Mouse (Mus musculus): ENCODE measurements at regions not wholly inside any gene's neighbourhood (a gene's known extent, or its start where the extent isn't known, plus 50 kb on each side); places are given as distances from the start of the nearest gene placed in this dataset.

GRCm38 (mm10) chr11:64180036-64180435 lies 100.8 kb upstream of the Cox10 start:
- no peak for TF ChIP-seq CTCF (IDR thresholded peaks at IDR 0.05)
- H3K4me3 ChIP-seq: no peak overlapping the region
- no peak overlapping the region for H3K27ac ChIP-seq
- DNase-seq (ENCODE audit: extremely low spot score in 1 of 2, low spot score in 2 of 2): no peak
- intact Hi-C loops (cut with DNase I): no loop called here

GRCm38 (mm10) chr11:64173421-64174062 lies 94.3 kb upstream of the Cox10 start:
- intact Hi-C loops (cut with DNase I): no loop called here

GRCm38 (mm10) chr11:64172926-64173325 lies 93.7 kb upstream of the Cox10 start:
- intact Hi-C loops (cut with DNase I): no loop called here
- Histone ChIP-seq H3K27ac (no peak overlapping the region), H3K4me3 (no peak overlapping the region)
- no peak for TF ChIP-seq CTCF (IDR thresholded peaks at IDR 0.05)
- no peak for DNase-seq (ENCODE audit: extremely low spot score in 1 of 2, low spot score in 2 of 2)

More at GRCm38 (mm10) chr11:64173421-64174062, 94.3 kb upstream of the Cox10 start:
- H3K4me3 ChIP-seq: no peak overlapping the region
- TF ChIP-seq CTCF (IDR thresholded peaks at IDR 0.05): no peak
- DNase-seq (ENCODE audit: extremely low spot score in 1 of 2, low spot score in 2 of 2): no peak
- H3K27ac ChIP-seq: no peak overlapping the region

GRCm38 (mm10) chr11:64168626-64169025 lies 89.4 kb upstream of the Cox10 start:
- TF ChIP-seq CTCF (IDR thresholded peaks at IDR 0.05): no peak
- intact Hi-C loops (cut with DNase I): no loop called here
- DNase-seq (ENCODE audit: extremely low spot score in 1 of 2, low spot score in 2 of 2): no peak
- Histone ChIP-seq H3K27ac (no peak overlapping the region), H3K4me3 (no peak overlapping the region)

GRCm38 (mm10) chr11:64164796-64165195 lies 85.5 kb upstream of the Cox10 start:
- no peak for TF ChIP-seq CTCF (IDR thresholded peaks at IDR 0.05)
- intact Hi-C loops (cut with DNase I): no loop called here
- no peak overlapping the region for H3K27ac ChIP-seq
- no peak for DNase-seq (ENCODE audit: extremely low spot score in 1 of 2, low spot score in 2 of 2)
- H3K4me3 ChIP-seq: no peak overlapping the region

- no peak for TF ChIP-seq CTCF (IDR thresholded peaks at IDR 0.05)
- DNase-seq (ENCODE audit: extremely low spot score in 1 of 2, low spot score in 2 of 2): no peak
- intact Hi-C loops (cut with DNase I): no loop called here
- no peak overlapping the region for H3K27ac ChIP-seq
- no peak overlapping the region for H3K4me3 ChIP-seq
Observed at GRCm38 (mm10) chr11:64158281-64158680, 79.0 kb upstream of the Cox10 start.

- intact Hi-C loops (cut with DNase I): no loop called here
- H3K27ac ChIP-seq: no peak overlapping the region
- TF ChIP-seq CTCF (IDR thresholded peaks at IDR 0.05): no peak
- DNase-seq (ENCODE audit: extremely low spot score in 1 of 2, low spot score in 2 of 2): no peak
- no peak overlapping the region for H3K4me3 ChIP-seq
Observed at GRCm38 (mm10) chr11:64156640-64157039, 77.4 kb upstream of the Cox10 start.

GRCm38 (mm10) chr11:64139483-64139882 lies 60.2 kb upstream of the Cox10 start:
- TF ChIP-seq CTCF (IDR thresholded peaks at IDR 0.05): no peak
- intact Hi-C loops (cut with DNase I): no loop called here

GRCm38 (mm10) chr11:64138934-64139333 lies 59.7 kb upstream of the Cox10 start:
- intact Hi-C loops (cut with DNase I): no loop called here
- no peak overlapping the region for H3K27ac ChIP-seq
- DNase-seq (ENCODE audit: extremely low spot score in 1 of 2, low spot score in 2 of 2): no peak
- H3K4me3 ChIP-seq: no peak overlapping the region
- TF ChIP-seq CTCF (IDR thresholded peaks at IDR 0.05): no peak

More at GRCm38 (mm10) chr11:64139483-64139882, 60.2 kb upstream of the Cox10 start:
- DNase-seq (ENCODE audit: extremely low spot score in 1 of 2, low spot score in 2 of 2): no peak
- no peak overlapping the region for H3K27ac ChIP-seq
- no peak overlapping the region for H3K4me3 ChIP-seq

- TF ChIP-seq CTCF (IDR thresholded peaks at IDR 0.05): no peak
- intact Hi-C loops (cut with DNase I): no loop called here
- no peak overlapping the region for H3K27ac ChIP-seq
- H3K4me3 ChIP-seq: no peak overlapping the region
- DNase-seq (ENCODE audit: extremely low spot score in 1 of 2, low spot score in 2 of 2): no peak
Observed at GRCm38 (mm10) chr11:64135766-64136165, 56.5 kb upstream of the Cox10 start.

- H3K4me3 ChIP-seq: no peak overlapping the region
- intact Hi-C loops (cut with DNase I): no loop called here
- TF ChIP-seq CTCF (IDR thresholded peaks at IDR 0.05): no peak
- no peak for DNase-seq (ENCODE audit: extremely low spot score in 1 of 2, low spot score in 2 of 2)
- H3K27ac ChIP-seq: no peak overlapping the region
Observed at GRCm38 (mm10) chr11:64135308-64135591, 56.0 kb upstream of the Cox10 start.

- intact Hi-C loops (cut with DNase I): no loop called here
- DNase-seq (ENCODE audit: extremely low spot score in 1 of 2, low spot score in 2 of 2): no peak
- H3K4me3 ChIP-seq: no peak overlapping the region
- no peak for TF ChIP-seq CTCF (IDR thresholded peaks at IDR 0.05)
- H3K27ac ChIP-seq: no peak overlapping the region
Observed at GRCm38 (mm10) chr11:64134571-64135307, 55.5 kb upstream of the Cox10 start.

Measured in left cerebral cortex, adult 2 months (tissue).